Mouse (Mus musculus): Measurements from ENCODE around the gene Cited4. TPM values are rescaled to one million over a fixed set of nuclear protein-coding genes. Genes with fewer than 3 reads are reported as not detected.
A peak's percentile ranks its signal among the peaks of the same experiment; 100 is the strongest.

Cited4 gene
- total and polyA plus RNA-seq, 3 experiments = 31.6 to 52.2 (median 39.9) TPM

DNA sequence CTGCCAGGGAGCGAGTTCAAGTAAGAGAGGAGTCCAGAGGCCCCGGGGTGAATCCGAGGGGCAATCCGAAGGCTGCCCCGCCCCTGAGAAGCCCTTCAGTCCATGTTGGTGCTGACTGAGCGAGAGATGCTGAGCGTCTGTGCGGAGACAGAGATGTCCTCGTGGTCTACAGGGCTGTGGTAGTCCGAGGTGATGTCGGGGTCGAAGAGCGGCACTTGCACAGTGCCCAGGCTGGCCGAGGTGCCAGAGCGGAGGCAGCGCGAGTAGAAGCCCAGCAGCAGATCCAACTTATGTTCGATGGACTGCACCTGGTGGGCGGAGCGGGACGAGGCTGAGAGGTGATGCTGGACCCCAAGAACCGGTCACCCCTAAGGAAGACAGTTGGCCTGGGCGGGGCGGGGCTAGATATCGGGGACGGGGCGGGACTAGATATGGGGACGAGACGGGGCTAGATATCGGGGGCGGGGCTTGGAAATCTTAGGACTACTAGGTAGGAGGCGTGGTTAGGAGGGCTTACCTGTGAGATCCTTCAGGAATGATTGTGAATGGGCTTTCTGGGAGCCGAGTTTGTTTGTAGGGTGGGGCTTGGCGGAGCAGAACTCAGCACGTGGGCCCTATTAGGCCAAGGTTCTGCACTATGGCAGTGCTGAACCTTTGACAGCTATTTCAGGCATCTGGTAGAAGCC, 31.6 kb downstream of the Cited4 start:
- TF ChIP-seq EP300 (IDR thresholded peaks at IDR 0.05; ENCODE audit: insufficient read depth, low read depth, low read length) = no peak
- TF ChIP-seq CTCF (IDR thresholded peaks at IDR 0.05) = no peak
- no peak for TF ChIP-seq POLR2A (IDR thresholded peaks at IDR 0.05; ENCODE audit: insufficient read depth, low read depth, low read length)
- H3K27ac ChIP-seq = no peak overlapping the region
- no peak overlapping the region for H3K4me3 ChIP-seq
- intact Hi-C loops (cut with DNase I) = no loop called here
- H3K4me1 ChIP-seq (ENCODE audit: control insufficient read depth, insufficient read depth, low read length) = no peaks in the 10 kb centered on the region
- H3K27me3 ChIP-seq (ENCODE audit: control insufficient read depth, insufficient read depth, low read length) = no peaks in the 10 kb centered on the region
- H3K36me3 ChIP-seq (ENCODE audit: control insufficient read depth, insufficient read depth, low read length) = no peaks in the 10 kb centered on the region
- H3K79me2 ChIP-seq (replicated peaks; ENCODE audit: control insufficient read depth, insufficient read depth, low read length) = no peaks in the 10 kb centered on the region
- DNase-seq = no peak
- H3K9ac ChIP-seq (ENCODE audit: low read depth, low read length) = no peak overlapping the region
- 29% methylated on average over 35 of the region's 35 CpGs for WGBS

DNA sequence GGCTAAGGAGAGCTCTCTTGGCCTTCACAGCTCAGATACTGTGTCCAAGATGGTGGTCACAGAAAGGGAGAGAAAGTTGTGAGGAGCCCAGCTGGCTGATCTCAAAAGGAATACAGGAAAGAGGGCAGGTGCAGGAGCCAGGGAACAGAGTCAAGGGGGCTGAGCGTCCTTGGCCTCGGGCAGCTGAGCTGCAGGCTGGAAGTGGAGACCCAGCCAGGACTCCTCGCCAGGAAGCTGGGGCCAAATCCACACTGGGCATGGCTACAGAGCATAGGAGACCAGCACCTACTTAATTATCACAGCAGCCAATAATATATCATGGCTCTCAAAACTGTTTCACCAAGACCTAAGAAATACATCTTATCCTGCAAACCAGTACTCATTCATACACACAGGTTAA, 34.8 kb downstream of the Cited4 start:
- H3K4me3 ChIP-seq = no peak overlapping the region
- no peak overlapping the region for H3K27ac ChIP-seq
- 61% methylated on average over 3 of the region's 3 CpGs for WGBS
- intact Hi-C loops (cut with DNase I) = no loop called here
- H3K9ac ChIP-seq (ENCODE audit: low read depth, low read length) = no peak overlapping the region
- 0 out of 2 replicates have a peak, but pooled peaks cover 1% of the 10 kb centered on the region for H3K4me1 ChIP-seq (ENCODE audit: control insufficient read depth, insufficient read depth, low read length)
- no peaks in the 10 kb centered on the region for H3K36me3 ChIP-seq (ENCODE audit: control insufficient read depth, insufficient read depth, low read length)
- no peaks in the 10 kb centered on the region for H3K27me3 ChIP-seq (ENCODE audit: control insufficient read depth, insufficient read depth, low read length)
- DNase-seq = peak in 1 of 2 experiments; percentile 51
- no peaks in the 10 kb centered on the region for H3K79me2 ChIP-seq (replicated peaks; ENCODE audit: control insufficient read depth, insufficient read depth, low read length)
- TF ChIP-seq POLR2A (IDR thresholded peaks at IDR 0.05; ENCODE audit: insufficient read depth, low read depth, low read length) = no peak
- TF ChIP-seq CTCF (IDR thresholded peaks at IDR 0.05) = no peak
- TF ChIP-seq EP300 (IDR thresholded peaks at IDR 0.05; ENCODE audit: insufficient read depth, low read depth, low read length) = no peak

DNA sequence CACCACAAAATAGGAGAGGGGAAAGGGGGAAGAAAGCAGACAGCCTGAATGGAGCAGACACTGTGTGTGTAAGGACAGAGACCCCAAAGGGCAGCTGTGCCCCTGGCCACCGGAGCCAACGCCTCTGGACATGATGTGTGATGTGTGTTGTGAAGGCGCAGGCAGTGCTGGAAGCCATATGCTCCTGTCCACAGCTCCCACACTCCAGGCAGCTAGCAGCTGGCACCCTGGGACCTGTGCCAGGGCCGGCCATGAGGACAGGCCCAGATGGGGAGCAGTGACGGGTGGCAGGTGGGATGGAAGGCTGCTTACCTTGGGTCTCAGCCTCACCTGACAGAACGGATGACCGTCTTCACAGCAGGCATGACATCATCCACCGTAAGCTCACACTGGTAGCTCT, 35.7 kb downstream of the Cited4 start:
- Histone ChIP-seq H3K36me3 (ENCODE audit: control insufficient read depth, insufficient read depth, low read length) (no peaks in the 10 kb centered on the region), H3K4me3 (no peak overlapping the region), H3K4me1 (ENCODE audit: control insufficient read depth, insufficient read depth, low read length) (0 out of 2 replicates have a peak, but pooled peaks cover 1% of the 10 kb centered on the region), H3K27me3 (ENCODE audit: control insufficient read depth, insufficient read depth, low read length) (no peaks in the 10 kb centered on the region), H3K27ac (no peak overlapping the region), H3K9ac (ENCODE audit: low read depth, low read length) (no peak overlapping the region), H3K79me2 (replicated peaks; ENCODE audit: control insufficient read depth, insufficient read depth, low read length) (no peaks in the 10 kb centered on the region)
- no peak for DNase-seq
- intact Hi-C loops (cut with DNase I) = no loop called here
- TF ChIP-seq POLR2A (IDR thresholded peaks at IDR 0.05; ENCODE audit: insufficient read depth, low read depth, low read length) = no peak
- no peak for TF ChIP-seq EP300 (IDR thresholded peaks at IDR 0.05; ENCODE audit: insufficient read depth, low read depth, low read length)
- TF ChIP-seq CTCF (IDR thresholded peaks at IDR 0.05) = no peak
- 74% methylated on average over 8 of the region's 8 CpGs for WGBS

DNA sequence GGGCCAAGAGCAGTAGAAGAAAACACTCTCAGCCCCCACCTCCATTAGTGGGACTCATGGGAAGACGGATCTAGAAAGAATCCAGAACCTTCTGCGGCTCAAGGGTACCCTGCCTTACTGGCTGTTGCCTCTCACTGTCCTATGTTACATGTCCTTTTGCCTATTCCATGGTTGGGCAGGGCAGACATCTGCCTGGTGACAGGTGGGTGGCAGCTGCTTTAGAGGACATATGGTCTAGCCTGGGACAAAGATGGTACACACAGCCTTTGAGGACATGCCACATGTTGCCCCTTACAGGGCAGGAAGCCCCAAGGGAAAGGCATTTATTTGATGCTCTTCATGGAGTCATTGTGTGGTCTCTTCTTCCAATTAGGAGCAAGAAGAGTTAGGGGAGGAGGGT, 36.1 kb downstream of the Cited4 start:
- H3K9ac ChIP-seq (ENCODE audit: low read depth, low read length) = no peak overlapping the region
- H3K36me3 ChIP-seq (ENCODE audit: control insufficient read depth, insufficient read depth, low read length) = no peaks in the 10 kb centered on the region
- no peaks in the 10 kb centered on the region for H3K27me3 ChIP-seq (ENCODE audit: control insufficient read depth, insufficient read depth, low read length)
- intact Hi-C loops (cut with DNase I) = no loop called here
- WGBS = 88% methylated on average over 2 of the region's 2 CpGs
- no peaks in the 10 kb centered on the region for H3K79me2 ChIP-seq (replicated peaks; ENCODE audit: control insufficient read depth, insufficient read depth, low read length)
- TF ChIP-seq EP300 (IDR thresholded peaks at IDR 0.05; ENCODE audit: insufficient read depth, low read depth, low read length) (no peak), CTCF (IDR thresholded peaks at IDR 0.05) (no peak), POLR2A (IDR thresholded peaks at IDR 0.05; ENCODE audit: insufficient read depth, low read depth, low read length) (no peak)
- no peak overlapping the region for H3K27ac ChIP-seq
- H3K4me1 ChIP-seq (ENCODE audit: control insufficient read depth, insufficient read depth, low read length) = 0 out of 2 replicates have a peak, but pooled peaks cover 1% of the 10 kb centered on the region
- no peak for DNase-seq
- H3K4me3 ChIP-seq = no peak overlapping the region

DNA sequence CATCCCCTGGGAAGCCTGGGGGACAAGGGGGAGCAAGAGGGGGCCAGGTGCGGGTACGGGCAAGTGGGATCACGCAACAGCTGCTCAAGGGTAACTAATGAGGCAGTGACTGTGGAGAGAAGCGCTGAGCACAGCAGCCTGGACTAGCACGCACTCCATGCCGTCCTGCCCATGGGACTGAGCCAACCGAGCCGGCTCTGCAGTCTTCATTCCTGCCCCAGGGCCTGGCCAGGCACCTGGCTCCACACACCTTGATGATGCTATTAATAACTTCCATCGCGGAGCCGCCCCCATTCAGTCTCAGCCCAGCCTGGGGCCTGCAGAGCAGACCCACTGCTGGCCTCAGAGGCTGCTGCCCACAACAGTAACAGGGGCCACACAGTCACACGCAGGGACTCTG, 45.9 kb downstream of the Cited4 start:
- H3K4me1 ChIP-seq (ENCODE audit: control insufficient read depth, insufficient read depth, low read length) = no peaks in the 10 kb centered on the region
- H3K79me2 ChIP-seq (replicated peaks; ENCODE audit: control insufficient read depth, insufficient read depth, low read length) = no peaks in the 10 kb centered on the region
- H3K27me3 ChIP-seq (ENCODE audit: control insufficient read depth, insufficient read depth, low read length) = no peaks in the 10 kb centered on the region
- DNase-seq = no peak
- no peak for TF ChIP-seq EP300 (IDR thresholded peaks at IDR 0.05; ENCODE audit: insufficient read depth, low read depth, low read length)
- TF ChIP-seq CTCF (IDR thresholded peaks at IDR 0.05) = no peak
- TF ChIP-seq POLR2A (IDR thresholded peaks at IDR 0.05; ENCODE audit: insufficient read depth, low read depth, low read length) = no peak
- intact Hi-C loops (cut with DNase I) = no loop called here
- no peak overlapping the region for H3K27ac ChIP-seq
- H3K9ac ChIP-seq (ENCODE audit: low read depth, low read length) = no peak overlapping the region
- no peak overlapping the region for H3K4me3 ChIP-seq
- H3K36me3 ChIP-seq (ENCODE audit: control insufficient read depth, insufficient read depth, low read length) = no peaks in the 10 kb centered on the region
- WGBS = 75% methylated on average over 12 of the region's 12 CpGs

DNA sequence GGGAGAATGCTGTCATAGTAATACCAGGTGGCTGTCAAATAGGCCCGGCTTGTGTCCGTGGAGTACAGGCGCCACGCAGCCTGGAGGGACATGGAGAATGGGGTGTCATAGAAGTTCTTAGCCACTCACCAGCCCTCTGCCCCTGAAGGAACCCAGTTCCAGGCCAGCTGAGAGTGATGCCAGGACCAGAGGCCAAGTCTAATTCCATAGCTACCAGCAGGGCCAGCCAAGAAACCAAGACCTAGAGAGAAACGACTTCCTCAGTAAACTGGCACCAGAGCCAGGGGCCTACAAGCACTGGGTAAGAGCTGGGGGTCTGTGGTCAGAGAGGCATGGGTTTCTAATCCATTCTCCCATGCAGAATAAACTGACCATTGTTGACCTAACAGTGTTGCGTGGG, 46.6 kb downstream of the Cited4 start:
- Histone ChIP-seq H3K9ac (ENCODE audit: low read depth, low read length) (no peak overlapping the region), H3K27ac (no peak overlapping the region), H3K4me1 (ENCODE audit: control insufficient read depth, insufficient read depth, low read length) (no peaks in the 10 kb centered on the region), H3K79me2 (replicated peaks; ENCODE audit: control insufficient read depth, insufficient read depth, low read length) (no peaks in the 10 kb centered on the region), H3K36me3 (ENCODE audit: control insufficient read depth, insufficient read depth, low read length) (no peaks in the 10 kb centered on the region), H3K27me3 (ENCODE audit: control insufficient read depth, insufficient read depth, low read length) (no peaks in the 10 kb centered on the region), H3K4me3 (no peak overlapping the region)
- DNase-seq = no peak
- TF ChIP-seq EP300 (IDR thresholded peaks at IDR 0.05; ENCODE audit: insufficient read depth, low read depth, low read length) (no peak), CTCF (IDR thresholded peaks at IDR 0.05) (no peak), POLR2A (IDR thresholded peaks at IDR 0.05; ENCODE audit: insufficient read depth, low read depth, low read length) (no peak)
- WGBS = 81% methylated on average over 6 of the region's 6 CpGs
- intact Hi-C loops (cut with DNase I) = no loop called here

All from heart, adult 2 months (tissue).